Mouse (Mus musculus) megakaryocyte, embryonic 14.5 days (primary cell): Measurements from ENCODE around the gene Stk16. TPM values are rescaled to one million over a fixed set of nuclear protein-coding genes. Genes with fewer than 3 reads are reported as not detected.
A peak's percentile ranks its signal among the peaks of the same experiment; 100 is the strongest.

Source experiments
- H3K27me3 ChIP-seq: replicated peaks from 2 replicates; pipeline ENCODE3; 2012; ENCODE audit warnings: inconsistent platforms
- H3K36me3 ChIP-seq: replicated peaks from 2 replicates; pipeline ENCODE3; 2012; ENCODE audit warnings: low read length, inconsistent platforms, mixed read lengths
- H3K4me1 ChIP-seq: 2 replicates; pipeline ENCODE4 v1.6.1; 2012; ENCODE audit warnings: inconsistent platforms
- H3K4me3 ChIP-seq: replicated peaks from 2 replicates; pipeline ENCODE3; 2012; ENCODE audit warnings: moderate library complexity, mild to moderate bottlenecking, inconsistent platforms
- H3K9me3 ChIP-seq: 2 replicates; pipeline ENCODE4 v1.6.1; 2012; ENCODE audit warnings: inconsistent platforms
- FLI1 ChIP-seq: IDR thresholded peaks from 2 replicates; pipeline ENCODE4 v1.6.1; 2012; ENCODE audit warnings: low read length, inconsistent platforms, mixed read lengths
- GATA1 ChIP-seq: IDR thresholded peaks from 3 replicates; pipeline ENCODE4 v1.6.1; 2012; ENCODE audit warnings: mixed read lengths, low read length, inconsistent platforms, borderline replicate concordance
- polyA plus RNA-seq: library from polyadenylated mRNA; stranded (reverse); fragments of >175 nt; gene quantifications from 2 replicates; pipeline ENCODE4 v1.2.3, GENCODE M21; 2012; ENCODE audit warnings: low replicate concordance; ENCODE audit not compliant: insufficient read depth

The Stk16 gene
- polyA plus RNA-seq, 1 experiment, result 195 TPM

GRCm38 (mm10) chr1:75187126-75187525 lies 23.5 kb upstream of the Stk16 start:
- TF ChIP-seq FLI1, result no peak
- no peak for TF ChIP-seq GATA1
- Histone ChIP-seq H3K9me3 (peaks cover 5% of the 10 kb centered on the region; the same call in 1 of the 2 replicates), H3K4me1 (peaks cover 67% of the 10 kb centered on the region), H3K36me3 (peaks cover 83% of the 10 kb centered on the region), H3K27me3 (no peaks in the 10 kb centered on the region), H3K4me3 (no peak overlapping the region)

GRCm38 (mm10) chr1:75187914-75188483 lies 22.6 kb upstream of the Stk16 start:
- Histone ChIP-seq H3K4me3 (peak overlapping the region; percentile 64), H3K36me3 (peaks cover 74% of the 10 kb centered on the region), H3K27me3 (no peaks in the 10 kb centered on the region), H3K9me3 (no peaks in the 10 kb centered on the region), H3K4me1 (peaks cover 69% of the 10 kb centered on the region)
- TF ChIP-seq FLI1, result no peak
- no peak for TF ChIP-seq GATA1

GRCm38 (mm10) chr1:75190577-75190976 lies 20.1 kb upstream of the Stk16 start:
- peak overlapping the region; percentile 97 for H3K4me3 ChIP-seq
- TF ChIP-seq GATA1, result no peak
- TF ChIP-seq FLI1, result no peak
- H3K4me1 ChIP-seq, result peaks cover 66% of the 10 kb centered on the region
- no peaks in the 10 kb centered on the region for H3K9me3 ChIP-seq
- H3K36me3 ChIP-seq, result peaks cover 63% of the 10 kb centered on the region
- no peaks in the 10 kb centered on the region for H3K27me3 ChIP-seq

GRCm38 (mm10) chr1:75191258-75191621 lies 19.4 kb upstream of the Stk16 start:
- TF ChIP-seq FLI1 (no peak), GATA1 (no peak)
- peaks cover 63% of the 10 kb centered on the region for H3K36me3 ChIP-seq
- H3K4me3 ChIP-seq, result peak overlapping the region; percentile 97
- no peaks in the 10 kb centered on the region for H3K9me3 ChIP-seq
- H3K4me1 ChIP-seq, result peaks cover 59% of the 10 kb centered on the region
- no peaks in the 10 kb centered on the region for H3K27me3 ChIP-seq

- no peaks in the 10 kb centered on the region for H3K27me3 ChIP-seq
- TF ChIP-seq FLI1, result no peak
- TF ChIP-seq GATA1, result no peak
- peak within 1 kb of the TSS; percentile 97 for H3K4me3 ChIP-seq
- no peaks in the 10 kb centered on the region for H3K9me3 ChIP-seq
- H3K4me1 ChIP-seq, result peaks cover 53% of the 10 kb centered on the region
- H3K36me3 ChIP-seq, result peaks cover 63% of the 10 kb centered on the region
Observed at GRCm38 (mm10) chr1:75191622-75192402, 18.8 kb upstream of the Stk16 start, which contains the start of the genes Ankzf1 and Atg9a. TSS of gene Ankzf1 (plus strand) at chr1:75192151. TSS of gene Atg9a (minus strand) at chr1:75192196.

DNA sequence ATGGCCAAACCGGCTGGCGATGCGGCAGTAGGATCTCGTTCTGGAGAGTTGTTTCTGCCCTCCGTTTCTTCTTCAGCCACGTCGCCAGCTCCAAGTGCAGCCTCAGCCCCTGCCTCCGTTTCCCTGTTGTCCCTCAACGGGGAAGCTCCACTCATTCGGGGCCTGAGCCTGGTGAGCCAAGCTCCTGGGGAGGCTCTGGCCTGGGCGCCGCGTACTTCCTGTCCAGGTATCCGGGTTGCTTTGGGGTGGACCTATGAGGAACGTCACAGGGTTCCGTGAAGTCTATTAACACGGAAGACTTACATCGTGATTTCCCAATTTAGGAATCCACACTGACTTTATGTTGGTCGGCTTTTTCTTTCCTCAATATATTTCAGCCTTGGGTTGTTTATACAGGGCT lies 18.2 kb upstream of the Stk16 start:
- peaks cover 63% of the 10 kb centered on the region for H3K36me3 ChIP-seq
- peaks cover 48% of the 10 kb centered on the region for H3K4me1 ChIP-seq
- peak overlapping the region; percentile 97 for H3K4me3 ChIP-seq
- TF ChIP-seq FLI1 (no peak), GATA1 (no peak)
- H3K27me3 ChIP-seq, result no peaks in the 10 kb centered on the region
- no peaks in the 10 kb centered on the region for H3K9me3 ChIP-seq

DNA sequence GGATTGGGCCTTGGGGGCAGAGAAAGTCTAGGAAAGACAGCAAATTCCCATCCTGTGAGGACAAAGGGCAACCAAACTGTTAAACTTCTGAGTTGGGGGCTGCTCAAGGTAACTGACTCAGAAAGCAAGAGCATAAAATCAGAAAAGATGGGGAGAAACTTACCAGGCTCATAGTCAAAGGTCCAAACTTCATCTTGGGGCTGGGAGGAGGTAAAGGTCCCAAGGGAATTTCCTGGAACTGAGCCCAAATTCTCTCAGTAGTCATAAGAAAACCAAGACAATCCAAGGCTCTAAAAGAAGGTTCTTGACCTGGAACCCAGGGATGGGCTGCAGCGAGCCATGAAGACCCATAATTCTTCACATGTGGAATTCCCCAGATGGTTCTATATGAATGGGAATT lies 9.4 kb upstream of the Stk16 start:
- Histone ChIP-seq H3K27me3 (no peaks in the 10 kb centered on the region), H3K4me1 (peaks cover 27% of the 10 kb centered on the region), H3K4me3 (no peak overlapping the region), H3K9me3 (no peaks in the 10 kb centered on the region), H3K36me3 (peaks cover 91% of the 10 kb centered on the region)
- TF ChIP-seq FLI1, result no peak
- no peak for TF ChIP-seq GATA1

GRCm38 (mm10) chr1:75208967-75209678 lies 1.5 kb upstream of the Stk16 start:
- no peaks in the 10 kb centered on the region for H3K27me3 ChIP-seq
- TF ChIP-seq FLI1 (no peak), GATA1 (no peak)
- H3K36me3 ChIP-seq, result peaks cover 66% of the 10 kb centered on the region
- peaks cover 94% of the 10 kb centered on the region for H3K4me1 ChIP-seq
- peak overlapping the region; percentile 96 for H3K4me3 ChIP-seq
- no peaks in the 10 kb centered on the region for H3K9me3 ChIP-seq

GRCm38 (mm10) chr1:75211141-75211708 lies 587 bp downstream of the Stk16 start:
- H3K9me3 ChIP-seq, result no peaks in the 10 kb centered on the region
- H3K36me3 ChIP-seq, result peaks cover 68% of the 10 kb centered on the region
- H3K27me3 ChIP-seq, result no peaks in the 10 kb centered on the region
- H3K4me3 ChIP-seq, result peak overlapping the region; percentile 96
- peaks cover 94% of the 10 kb centered on the region for H3K4me1 ChIP-seq
- TF ChIP-seq FLI1 (no peak), GATA1 (no peak)
